Mouse (Mus musculus) kidney, adult 2 months (tissue): ENCODE results near the gene Slc41a3.

Source experiments
- CTCF ChIP-seq: fragments of 200-500 bp; conservative IDR thresholded peaks from 2 replicates; pipeline ENCODE4 v1.5.1; 2011; ENCODE audit warnings: low read depth, mild to moderate bottlenecking, control low read depth, low read length, moderate library complexity, mixed read lengths; ENCODE audit not compliant: insufficient read depth, insufficient read length
- POLR2A ChIP-seq: fragments of 200-500 bp; IDR thresholded peaks from one replicate; pipeline ENCODE4 v1.6.1; 2011; ENCODE audit warnings: low read depth, low read length, control low read depth

DNA sequence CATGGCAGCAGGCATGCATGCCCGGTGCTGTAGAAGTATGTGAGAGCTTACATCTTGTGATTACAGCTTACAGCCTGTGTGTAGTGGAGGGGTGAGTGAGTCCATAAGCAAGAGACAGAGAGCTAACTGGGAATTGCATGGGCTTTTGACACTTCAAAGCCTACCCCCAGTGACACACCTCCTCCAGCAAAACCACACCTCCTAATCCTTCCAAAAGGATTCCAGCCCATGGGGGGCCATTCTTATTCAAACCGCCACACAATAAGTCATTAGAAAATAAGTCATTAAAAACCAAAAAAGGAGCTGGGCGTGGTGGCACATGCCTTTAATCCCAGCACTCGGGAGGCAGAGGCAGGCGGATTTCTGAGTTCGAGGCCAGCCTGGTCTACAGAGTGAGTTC, 43.9 kb downstream of the Slc41a3 start:
- TF ChIP-seq CTCF (no peak), POLR2A (no peak)
